Mouse (Mus musculus) CD4-positive, CD25-positive, alpha-beta regulatory T cell (primary cell): ENCODE measurements around the gene Psmd14. TPM values are rescaled to one million over a fixed set of nuclear protein-coding genes. Genes with fewer than 3 reads are reported as not detected.

ENCODE experiments used
- polyA plus RNA-seq: library from polyadenylated mRNA; unstranded; fragments of 100-300 nt; shearing (Covaris generic); gene quantifications from one replicate; pipeline ENCODE4 v1.2.1, GENCODE M21; 2017

Gene Psmd14
- polyA plus RNA-seq = 189 TPM

GRCm38 (mm10) chr2:61711108-61712040 is at the start of gene Psmd14:
Gene Psmd14, plus strand, starts transcription at chr2:61711694.

GRCm38 (mm10) chr2:61802656-61803251 is 91.3 kb downstream of the Psmd14 start, which contains the start of gene Tbr1:
Gene Tbr1, plus strand, starts transcription at chr2:61802930.

Other genes starting within 250 kb of the Psmd14 start
- gene Tank, start 133.1 kb upstream of the Psmd14 start, polyA plus RNA-seq = 206 TPM
- gene Tbr1, start 91.2 kb downstream of the Psmd14 start, polyA plus RNA-seq = not detected